ENCODE assay signal across 8 mouse cellular contexts in genomic region chr7:45920583-45921241, GRCm38 (mm10). TPM values are rescaled to one million over a fixed set of nuclear protein-coding genes. Genes with fewer than 3 reads are reported as not detected.
DNase-seq lines count a peak whose midpoint lies in the region; ATAC-seq lines count a peak whose summit lies in the region.

No protein-coding gene starts in this region.

- peak overlapping the region; percentile 60 for H3K27ac ChIP-seq in hindbrain, embryonic 10.5 days
- H3K27ac ChIP-seq in hindbrain, embryonic 11.5 days (ENCODE audit: low read depth, low read length): no peak overlapping the region
- H3K27ac ChIP-seq in embryonic facial prominence, embryonic 10.5 days (replicated peaks): peak overlapping the region; percentile 16
- no peak overlapping the region for H3K27ac ChIP-seq in hindbrain, embryonic 15.5 days (replicated peaks)
- peak overlapping the region; percentile 100 for H3K27ac ChIP-seq in macrophage

- peaks cover 19% of the 10 kb centered on the region for H3K27me3 ChIP-seq in hindbrain, embryonic 10.5 days (ENCODE audit: insufficient read depth, poor library complexity, severe bottlenecking)
- no peaks in the 10 kb centered on the region for H3K27me3 ChIP-seq in hindbrain, embryonic 11.5 days (ENCODE audit: control insufficient read depth, insufficient read depth, low read length)
- H3K27me3 ChIP-seq in embryonic facial prominence, embryonic 10.5 days (replicated peaks; ENCODE audit: low read depth, poor library complexity, severe bottlenecking): peaks cover 16% of the 10 kb centered on the region
- H3K27me3 ChIP-seq in hindbrain, embryonic 15.5 days: no peaks in the 10 kb centered on the region

- ATAC-seq in hindbrain, embryonic 11.5 days (ENCODE audit: low FRiP score): no peak
- no peak for ATAC-seq in hindbrain, embryonic 15.5 days (ENCODE audit: low FRiP score, low read depth)

- no peak overlapping the region for H3K9ac ChIP-seq in hindbrain, embryonic 11.5 days (ENCODE audit: low read depth, low read length)
- H3K9ac ChIP-seq in hindbrain, embryonic 15.5 days: no peak overlapping the region

- no peak for DNase-seq in hindbrain, embryonic 10.5 days (ENCODE audit: low spot score)
- no peak for DNase-seq in hindbrain, embryonic 11.5 days (ENCODE audit: low spot score)
- peak; percentile 83 for DNase-seq in 416B (ENCODE audit: low read depth)
- no peak for DNase-seq in embryonic facial prominence, embryonic 10.5 days (ENCODE audit: low spot score)
- no peak for DNase-seq in T-cell, adult 2 months (ENCODE audit: low spot score)
- no peak for DNase-seq in frontal cortex, postnatal 36 days (ENCODE audit: low spot score in 2 of 2)

- peaks cover 74% of the 10 kb centered on the region for H3K4me1 ChIP-seq in hindbrain, embryonic 10.5 days (replicated peaks)
- peaks cover 17% of the 10 kb centered on the region for H3K4me1 ChIP-seq in hindbrain, embryonic 11.5 days (replicated peaks; ENCODE audit: control insufficient read depth, insufficient read depth, low read length)
- peaks cover 67% of the 10 kb centered on the region for H3K4me1 ChIP-seq in embryonic facial prominence, embryonic 10.5 days
- peaks cover 43% of the 10 kb centered on the region for H3K4me1 ChIP-seq in hindbrain, embryonic 15.5 days (replicated peaks)

- H3K4me3 ChIP-seq in hindbrain, embryonic 10.5 days: peak overlapping the region; percentile 22; the same call in 1 of the 2 replicates
- no peak overlapping the region for H3K4me3 ChIP-seq in hindbrain, embryonic 11.5 days (ENCODE audit: low read depth, low read length)
- H3K4me3 ChIP-seq in embryonic facial prominence, embryonic 10.5 days: peak overlapping the region; percentile 38
- peak overlapping the region; percentile 10 for H3K4me3 ChIP-seq in hindbrain, embryonic 15.5 days
- H3K4me3 ChIP-seq in macrophage (ENCODE audit: inconsistent target): peak overlapping the region; percentile 96

- no peak overlapping the region for H3K4me2 ChIP-seq in hindbrain, embryonic 11.5 days (replicated peaks; ENCODE audit: low read depth, low read length)
- H3K4me2 ChIP-seq in hindbrain, embryonic 15.5 days: peak overlapping the region; percentile 25

- H3K9me3 ChIP-seq in hindbrain, embryonic 10.5 days: peaks cover 2% of the 10 kb centered on the region; the same call in 1 of the 2 replicates
- H3K9me3 ChIP-seq in hindbrain, embryonic 11.5 days (ENCODE audit: control insufficient read depth, low read length): no peaks in the 10 kb centered on the region
- peaks cover 6% of the 10 kb centered on the region; the same call in 1 of the 2 replicates for H3K9me3 ChIP-seq in embryonic facial prominence, embryonic 10.5 days
- no peaks in the 10 kb centered on the region for H3K9me3 ChIP-seq in hindbrain, embryonic 15.5 days

- peaks cover 34% of the 10 kb centered on the region for H3K79me2 ChIP-seq in macrophage (ENCODE audit: inconsistent target)

- no peaks in the 10 kb centered on the region for H3K36me3 ChIP-seq in hindbrain, embryonic 10.5 days
- H3K36me3 ChIP-seq in hindbrain, embryonic 11.5 days (ENCODE audit: control insufficient read depth, insufficient read depth, low read length): no peaks in the 10 kb centered on the region
- H3K36me3 ChIP-seq in embryonic facial prominence, embryonic 10.5 days (replicated peaks): no peaks in the 10 kb centered on the region; the same call in 1 of the 2 replicates
- no peaks in the 10 kb centered on the region for H3K36me3 ChIP-seq in hindbrain, embryonic 15.5 days
- peaks cover 17% of the 10 kb centered on the region for H3K36me3 ChIP-seq in macrophage (ENCODE audit: inconsistent target)

- WGBS in hindbrain, embryonic 10.5 days: 51% methylated on average over 9 of the region's 9 CpGs
- WGBS in hindbrain, embryonic 11.5 days: 54% methylated on average over 9 of the region's 9 CpGs
- 52% methylated on average over 9 of the region's 9 CpGs for WGBS in embryonic facial prominence, embryonic 10.5 days
- 63% methylated on average over 9 of the region's 9 CpGs for WGBS in hindbrain, embryonic 15.5 days
- WGBS in macrophage (ENCODE audit: missing documents): 0% methylated on average over 8 of the region's 9 CpGs

RNA-seq across cellular contexts. Expression of gene Emp3, which starts 0.5 kb away (rescaled TPM):
- polyA plus RNA-seq in hindbrain, embryonic 10.5 days (2016; fragmentation: Nextera tagmentation; extraction: Ambion mirVana): 16.7 and 29.7 TPM in 2 replicates
- 28.3 and 40.5 TPM in 2 replicates for polyA plus RNA-seq in hindbrain, embryonic 11.5 days (2014; fragmentation: Nextera tagmentation; extraction: Ambion mirVana)
- polyA plus RNA-seq in embryonic facial prominence, embryonic 10.5 days (2016; fragmentation: Nextera tagmentation; extraction: Ambion mirVana): 9.9 and 15.6 TPM in 2 replicates
- polyA plus RNA-seq in hindbrain, embryonic 15.5 days (2015; fragmentation: Nextera tagmentation; extraction: Ambion mirVana): 34.1 and 43.6 TPM in 2 replicates
- 100 to 1,000 TPM in 1 of 26 experiments, 10 to 100 TPM in 25; 13.0 to 118 (median 50.6) TPM for total RNA-seq in macrophage (2018; cell fraction: chromatin; rRNA removed)
- 100 to 1,000 TPM; 259 to 551 (median 444) TPM for total RNA-seq in macrophage (2018; cell fraction: cytosol; rRNA removed)
- 100 to 1,000 TPM in 24 of 26 experiments, 10 to 100 TPM in 2; 48.0 to 297 (median 164) TPM for total RNA-seq in macrophage (2018; cell fraction: nucleus; rRNA removed)
- 271 to 666 TPM (median 552 TPM) in 3 replicates for polyA plus RNA-seq in macrophage (2018)

RNA-seq across cellular contexts. Expression of gene Ccdc114, which starts 3.2 kb away (rescaled TPM):
- polyA plus RNA-seq in hindbrain, embryonic 10.5 days (2016; fragmentation: Nextera tagmentation; extraction: Ambion mirVana): 6.5 and 7.7 TPM in 2 replicates
- 3.3 and 5.3 TPM in 2 replicates for polyA plus RNA-seq in hindbrain, embryonic 11.5 days (2014; fragmentation: Nextera tagmentation; extraction: Ambion mirVana)
- 4.6 and 6.8 TPM in 2 replicates for polyA plus RNA-seq in embryonic facial prominence, embryonic 10.5 days (2016; fragmentation: Nextera tagmentation; extraction: Ambion mirVana)
- 6.6 and 8.5 TPM in 2 replicates for polyA plus RNA-seq in hindbrain, embryonic 15.5 days (2015; fragmentation: Nextera tagmentation; extraction: Ambion mirVana)
- total RNA-seq in macrophage (2018; cell fraction: chromatin; rRNA removed): 10 to 100 TPM in 10 of 26 experiments, 1 to 10 TPM in 16; 2.1 to 15.0 (median 8.9) TPM
- 1 to 10 TPM in 7 of 26 experiments, under 1 TPM in 19; 0.33 to 1.5 (median 0.86) TPM for total RNA-seq in macrophage (2018; cell fraction: cytosol; rRNA removed)
- total RNA-seq in macrophage (2018; cell fraction: nucleus; rRNA removed): 10 to 100 TPM in 1 of 26 experiments, 1 to 10 TPM in 25; 1.2 to 10.6 (median 3.5) TPM
- 0.65 to 1.0 TPM (median 1.0 TPM) in 3 replicates for polyA plus RNA-seq in macrophage (2018)

RNA-seq across cellular contexts. Expression of gene Tmem143, which starts 24.0 kb away (rescaled TPM):
- 4.5 and 4.8 TPM in 2 replicates for polyA plus RNA-seq in hindbrain, embryonic 10.5 days (2016; fragmentation: Nextera tagmentation; extraction: Ambion mirVana)
- 3.1 and 4.6 TPM in 2 replicates for polyA plus RNA-seq in hindbrain, embryonic 11.5 days (2014; fragmentation: Nextera tagmentation; extraction: Ambion mirVana)
- polyA plus RNA-seq in embryonic facial prominence, embryonic 10.5 days (2016; fragmentation: Nextera tagmentation; extraction: Ambion mirVana): 4.5 and 5.5 TPM in 2 replicates
- polyA plus RNA-seq in hindbrain, embryonic 15.5 days (2015; fragmentation: Nextera tagmentation; extraction: Ambion mirVana): 6.7 and 8.5 TPM in 2 replicates
- 10 to 100 TPM in 9 of 26 experiments, 1 to 10 TPM in 17; 1.3 to 18.9 (median 7.3) TPM for total RNA-seq in macrophage (2018; cell fraction: chromatin; rRNA removed)
- total RNA-seq in macrophage (2018; cell fraction: cytosol; rRNA removed): 10 to 100 TPM in 11 of 26 experiments, 1 to 10 TPM in 15; 6.6 to 14.2 (median 9.7) TPM
- total RNA-seq in macrophage (2018; cell fraction: nucleus; rRNA removed): 10 to 100 TPM in 7 of 26 experiments, 1 to 10 TPM in 19; 2.1 to 19.1 (median 6.3) TPM
- 11.6 to 13.1 TPM (median 12.8 TPM) in 3 replicates for polyA plus RNA-seq in macrophage (2018)

RNA-seq across cellular contexts. Expression of gene Syngr4, which starts 24.2 kb away (rescaled TPM):
- 1.1 and 1.3 TPM in 2 replicates for polyA plus RNA-seq in hindbrain, embryonic 10.5 days (2016; fragmentation: Nextera tagmentation; extraction: Ambion mirVana)
- 0.63 and 0.99 TPM in 2 replicates for polyA plus RNA-seq in hindbrain, embryonic 11.5 days (2014; fragmentation: Nextera tagmentation; extraction: Ambion mirVana)
- polyA plus RNA-seq in embryonic facial prominence, embryonic 10.5 days (2016; fragmentation: Nextera tagmentation; extraction: Ambion mirVana): 1.2 and 1.3 TPM in 2 replicates
- 0.34 TPM in 1 of 2 replicates, not detected in the other for polyA plus RNA-seq in hindbrain, embryonic 15.5 days (2015; fragmentation: Nextera tagmentation; extraction: Ambion mirVana)
- total RNA-seq in macrophage (2018; cell fraction: chromatin; rRNA removed): not detected
- under 1 TPM in 3 of 26 experiments, not detected in 23; 0.19 to 0.33 (median 0.23) TPM for total RNA-seq in macrophage (2018; cell fraction: cytosol; rRNA removed)
- total RNA-seq in macrophage (2018; cell fraction: nucleus; rRNA removed): not detected
- polyA plus RNA-seq in macrophage (2018): not detected in 3 replicates

RNA-seq across cellular contexts. Expression of gene Grin2d, which starts 42.5 kb away (rescaled TPM):
- 0.19 and 0.33 TPM in 2 replicates for polyA plus RNA-seq in hindbrain, embryonic 10.5 days (2016; fragmentation: Nextera tagmentation; extraction: Ambion mirVana)
- polyA plus RNA-seq in hindbrain, embryonic 11.5 days (2014; fragmentation: Nextera tagmentation; extraction: Ambion mirVana): 0.39 and 0.42 TPM in 2 replicates
- polyA plus RNA-seq in embryonic facial prominence, embryonic 10.5 days (2016; fragmentation: Nextera tagmentation; extraction: Ambion mirVana): 0.09 and 0.20 TPM in 2 replicates
- 3.4 and 4.3 TPM in 2 replicates for polyA plus RNA-seq in hindbrain, embryonic 15.5 days (2015; fragmentation: Nextera tagmentation; extraction: Ambion mirVana)
- total RNA-seq in macrophage (2018; cell fraction: chromatin; rRNA removed): under 1 TPM in 18 of 26 experiments, not detected in 8; 0.12 to 0.65 (median 0.28) TPM
- under 1 TPM in 24 of 26 experiments, not detected in 2; 0.03 to 0.13 (median 0.05) TPM for total RNA-seq in macrophage (2018; cell fraction: cytosol; rRNA removed)
- total RNA-seq in macrophage (2018; cell fraction: nucleus; rRNA removed): under 1 TPM in 17 of 26 experiments, not detected in 9; 0.06 to 0.50 (median 0.21) TPM
- polyA plus RNA-seq in macrophage (2018): 0.11 to 0.12 TPM in 2 of 3 replicates, not detected in the other

Comparison
In these comparisons a context has a peak if more than half of its experiments do, and no peak if none do; other contexts are left out.
1. H3K27ac ChIP-seq: peak in hindbrain, embryonic 10.5 days (single experiment), embryonic facial prominence, embryonic 10.5 days (single experiment) and macrophage (single experiment); none in hindbrain, embryonic 11.5 days (single experiment) and hindbrain, embryonic 15.5 days (single experiment).